Mouse (Mus musculus) fat pad, adult 2 months (tissue): ENCODE data around the gene Gucy2g.

ENCODE experiments used
- DNase-seq: peaks from one replicate; pipeline ENCODE4 v3.0.0-alpha.2; 2011; ENCODE audit warnings: low read depth, low spot score; ENCODE audit errors: extremely low read depth

Gene Gucy2g

GRCm38 (mm10) chr19:55241186-55241645, at the start of gene Gucy2g:
Gucy2g (minus strand) TSS chr19:55241236.
- DNase-seq = no peak

GRCm38 (mm10) chr19:55288974-55289373, 47.9 kb upstream of the Gucy2g start:
- DNase-seq = no peak

GRCm38 (mm10) chr19:55286034-55286433, 45.0 kb upstream of the Gucy2g start:
- DNase-seq = no peak

- no peak for DNase-seq
Observed at GRCm38 (mm10) chr19:55284093-55284492, 43.1 kb upstream of the Gucy2g start.

GRCm38 (mm10) chr19:55276770-55277169, 35.7 kb upstream of the Gucy2g start:
- no peak for DNase-seq

- DNase-seq = no peak
Observed at GRCm38 (mm10) chr19:55276100-55276499, 35.1 kb upstream of the Gucy2g start.

GRCm38 (mm10) chr19:55273340-55273739, 32.3 kb upstream of the Gucy2g start:
- no peak for DNase-seq

- no peak for DNase-seq
Observed at GRCm38 (mm10) chr19:55271448-55271847, 30.4 kb upstream of the Gucy2g start.

GRCm38 (mm10) chr19:55269051-55269450, 28.0 kb upstream of the Gucy2g start:
- no peak for DNase-seq

- DNase-seq = no peak
Observed at GRCm38 (mm10) chr19:55268150-55268549, 27.1 kb upstream of the Gucy2g start.

GRCm38 (mm10) chr19:55266786-55267185, 25.8 kb upstream of the Gucy2g start:
- peak; percentile 100 for DNase-seq

GRCm38 (mm10) chr19:55265269-55265668, 24.2 kb upstream of the Gucy2g start:
- DNase-seq = no peak

GRCm38 (mm10) chr19:55260389-55261184, 19.6 kb upstream of the Gucy2g start:
- no peak for DNase-seq

GRCm38 (mm10) chr19:55258514-55258913, 17.5 kb upstream of the Gucy2g start:
- no peak for DNase-seq

- DNase-seq = peak; percentile 99
Observed at GRCm38 (mm10) chr19:55257656-55258375, 16.8 kb upstream of the Gucy2g start.

- no peak for DNase-seq
Observed at GRCm38 (mm10) chr19:55256156-55256555, 15.1 kb upstream of the Gucy2g start.

GRCm38 (mm10) chr19:55254513-55255016, 13.5 kb upstream of the Gucy2g start:
- DNase-seq = no peak

- no peak for DNase-seq
Observed at GRCm38 (mm10) chr19:55253570-55254441, 12.8 kb upstream of the Gucy2g start.

- DNase-seq = no peak
Observed at GRCm38 (mm10) chr19:55253239-55253569, 12.2 kb upstream of the Gucy2g start.

GRCm38 (mm10) chr19:55251383-55252124, 10.5 kb upstream of the Gucy2g start, which contains the start of gene Acsl5:
Acsl5 (plus strand) TSS chr19:55251938.
- DNase-seq = no peak
